Mouse (Mus musculus) forebrain, embryonic 15.5 days (tissue): ENCODE data around the gene Pde4c. TPM values are rescaled to one million over a fixed set of nuclear protein-coding genes. Genes with fewer than 3 reads are reported as not detected.

Experiments used
- ATAC-seq: fragments of 200-750 bp; cut with Nextera tagmentation; replicated peaks from 2 replicates; pipeline ENCODE4 v1.8.0; 2017; ENCODE audit warnings: mild to moderate bottlenecking, moderate TSS enrichment, moderate library complexity
- H3K27ac ChIP-seq: fragments of 300-500 bp; sonication (generic); replicated peaks from 2 replicates; pipeline ENCODE4 v1.5.1; 2015; ENCODE audit warnings: mild to moderate bottlenecking, inconsistent platforms
- H3K27me3 ChIP-seq: fragments of 300-500 bp; sonication (generic); 2 replicates; pipeline ENCODE4 v1.6.1; 2015; ENCODE audit warnings: inconsistent platforms
- H3K36me3 ChIP-seq: fragments of 300-500 bp; sonication (generic); 2 replicates; pipeline ENCODE4 v1.6.1; 2015; ENCODE audit warnings: mild to moderate bottlenecking, inconsistent platforms
- H3K4me1 ChIP-seq: fragments of 300-500 bp; sonication (generic); 2 replicates; pipeline ENCODE4 v1.6.1; 2015; ENCODE audit warnings: inconsistent platforms
- H3K4me2 ChIP-seq: fragments of 300-500 bp; sonication (generic); replicated peaks from 2 replicates; pipeline ENCODE4 v1.6.1; 2015; ENCODE audit warnings: mild to moderate bottlenecking, inconsistent platforms
- H3K4me3 ChIP-seq: fragments of 300-500 bp; sonication (generic); 2 replicates; pipeline ENCODE4 v1.5.1; 2015; ENCODE audit warnings: mild to moderate bottlenecking, inconsistent platforms
- H3K9ac ChIP-seq: fragments of 300-500 bp; sonication (generic); replicated peaks from 2 replicates; pipeline ENCODE4 v1.6.1; 2015; ENCODE audit warnings: mild to moderate bottlenecking, inconsistent platforms
- H3K9me3 ChIP-seq: fragments of 300-500 bp; sonication (generic); 2 replicates; pipeline ENCODE4 v1.6.1; 2016; ENCODE audit warnings: inconsistent platforms
- WGBS: fragments of 180-500 bp; shearing (Covaris S2); methylation state at CpG from one replicate; pipeline ENCODE4 v1.1.7; 2015; ENCODE audit warnings: mixed read lengths; 5-methylcytosine and 5-hydroxymethylcytosine counted together
- polyA plus RNA-seq: library from polyadenylated mRNA; unstranded; fragments of >200 nt; fragmentation: Nextera tagmentation; extraction: Ambion mirVana; gene quantifications from 2 replicates; pipeline ENCODE4 v1.2.1, GENCODE M21; 2015

The Pde4c gene
- polyA plus RNA-seq, 1 experiment from 2014 or later: 0.13 TPM

- peaks cover 41% of the 10 kb centered on the region for H3K27me3 ChIP-seq
- no peaks in the 10 kb centered on the region for H3K9me3 ChIP-seq
- ATAC-seq: no peak
- H3K4me3 ChIP-seq: no peak overlapping the region
- H3K9ac ChIP-seq: no peak overlapping the region
- H3K4me2 ChIP-seq: no peak overlapping the region
- WGBS: 89% methylated on average over 18 of the region's 18 CpGs
- no peaks in the 10 kb centered on the region for H3K36me3 ChIP-seq
- H3K4me1 ChIP-seq: peaks cover 18% of the 10 kb centered on the region
- H3K27ac ChIP-seq: no peak overlapping the region
Measured at GRCm38 (mm10) chr8:70747211-70747890, 23.8 kb downstream of the Pde4c start.

- Histone ChIP-seq H3K4me1 (peaks cover 10% of the 10 kb centered on the region), H3K9ac (no peak overlapping the region), H3K4me2 (no peak overlapping the region), H3K9me3 (no peaks in the 10 kb centered on the region), H3K27ac (no peak overlapping the region), H3K27me3 (peaks cover 30% of the 10 kb centered on the region), H3K4me3 (no peak overlapping the region), H3K36me3 (no peaks in the 10 kb centered on the region)
- WGBS: 89% methylated on average over 23 of the region's 23 CpGs
- ATAC-seq: no peak
Measured at GRCm38 (mm10) chr8:70748246-70749096, 25.0 kb downstream of the Pde4c start.

- no peaks in the 10 kb centered on the region for H3K9me3 ChIP-seq
- no peak overlapping the region for H3K4me3 ChIP-seq
- H3K4me1 ChIP-seq: peaks cover 3% of the 10 kb centered on the region
- ATAC-seq: no peak
- H3K4me2 ChIP-seq: no peak overlapping the region
- H3K36me3 ChIP-seq: no peaks in the 10 kb centered on the region
- WGBS: 90% methylated on average over 19 of the region's 19 CpGs
- no peak overlapping the region for H3K27ac ChIP-seq
- H3K9ac ChIP-seq: no peak overlapping the region
- peaks cover 23% of the 10 kb centered on the region for H3K27me3 ChIP-seq
Measured at GRCm38 (mm10) chr8:70749097-70749674, 25.7 kb downstream of the Pde4c start.

GRCm38 (mm10) chr8:70750128-70750680, 26.7 kb downstream of the Pde4c start:
- Histone ChIP-seq H3K9me3 (no peaks in the 10 kb centered on the region), H3K36me3 (no peaks in the 10 kb centered on the region), H3K9ac (no peak overlapping the region), H3K4me3 (no peak overlapping the region), H3K27me3 (peaks cover 16% of the 10 kb centered on the region), H3K4me1 (peaks cover 4% of the 10 kb centered on the region), H3K27ac (no peak overlapping the region), H3K4me2 (no peak overlapping the region)
- WGBS: 87% methylated on average over 13 of the region's 13 CpGs
- ATAC-seq: no peak

- no peak overlapping the region for H3K4me2 ChIP-seq
- no peaks in the 10 kb centered on the region for H3K9me3 ChIP-seq
- no peak overlapping the region for H3K9ac ChIP-seq
- peak overlapping the region; percentile 19; the same call in 1 of the 2 replicates for H3K27ac ChIP-seq
- H3K27me3 ChIP-seq: peaks cover under 1% of the 10 kb centered on the region; the same call in 1 of the 2 replicates
- WGBS: 41% methylated on average over 11 of the region's 11 CpGs
- no peak overlapping the region for H3K4me3 ChIP-seq
- peaks cover 13% of the 10 kb centered on the region for H3K36me3 ChIP-seq
- peaks cover 24% of the 10 kb centered on the region for H3K4me1 ChIP-seq
- ATAC-seq: no peak
Measured at GRCm38 (mm10) chr8:70752000-70752764, 28.7 kb downstream of the Pde4c start.

GRCm38 (mm10) chr8:70753151-70753550, 29.6 kb downstream of the Pde4c start:
- ATAC-seq: no peak
- Histone ChIP-seq H3K4me2 (no peak overlapping the region), H3K27me3 (no peaks in the 10 kb centered on the region), H3K4me1 (peaks cover 34% of the 10 kb centered on the region), H3K27ac (0 out of 2 replicates have a peak overlapping the region, but pooled peaks have one; percentile 19), H3K4me3 (no peak overlapping the region), H3K9me3 (no peaks in the 10 kb centered on the region), H3K9ac (no peak overlapping the region), H3K36me3 (peaks cover 16% of the 10 kb centered on the region)
- 39% methylated on average over 21 of the region's 21 CpGs for WGBS

- H3K4me2 ChIP-seq: peak within 1 kb of the TSS; percentile 89
- peaks cover 45% of the 10 kb centered on the region for H3K4me1 ChIP-seq
- ATAC-seq: peak; percentile 98
- H3K27me3 ChIP-seq: no peaks in the 10 kb centered on the region
- WGBS: 8% methylated on average over 37 of the region's 37 CpGs
- no peaks in the 10 kb centered on the region for H3K9me3 ChIP-seq
- H3K4me3 ChIP-seq: peak within 1 kb of the TSS; percentile 74
- H3K9ac ChIP-seq: peak within 1 kb of the TSS; percentile 90
- H3K36me3 ChIP-seq: peaks cover 23% of the 10 kb centered on the region
- H3K27ac ChIP-seq: peak within 1 kb of the TSS; percentile 89
Measured at GRCm38 (mm10) chr8:70754043-70754870, 30.7 kb downstream of the Pde4c start, which contains the start of gene Rab3a. Rab3a (plus strand) TSS chr8:70754679.

- 13% methylated on average over 50 of the region's 50 CpGs for WGBS
- peak overlapping the region; percentile 89 for H3K4me2 ChIP-seq
- H3K4me3 ChIP-seq: peak overlapping the region; percentile 74
- peak overlapping the region; percentile 89 for H3K27ac ChIP-seq
- peak; percentile 39 for ATAC-seq
- H3K27me3 ChIP-seq: no peaks in the 10 kb centered on the region
- H3K9me3 ChIP-seq: no peaks in the 10 kb centered on the region
- peaks cover 53% of the 10 kb centered on the region for H3K4me1 ChIP-seq
- H3K9ac ChIP-seq: peak overlapping the region; percentile 90
- H3K36me3 ChIP-seq: peaks cover 23% of the 10 kb centered on the region
Measured at GRCm38 (mm10) chr8:70754871-70755660, 31.5 kb downstream of the Pde4c start.

GRCm38 (mm10) chr8:70755661-70756475, 32.3 kb downstream of the Pde4c start:
- 87% methylated on average over 24 of the region's 24 CpGs for WGBS
- no peaks in the 10 kb centered on the region for H3K9me3 ChIP-seq
- H3K36me3 ChIP-seq: peaks cover 23% of the 10 kb centered on the region
- peak overlapping the region; percentile 89 for H3K4me2 ChIP-seq
- peak overlapping the region; percentile 90 for H3K9ac ChIP-seq
- no peak for ATAC-seq
- H3K27me3 ChIP-seq: no peaks in the 10 kb centered on the region
- peak overlapping the region; percentile 89 for H3K27ac ChIP-seq
- H3K4me1 ChIP-seq: peaks cover 57% of the 10 kb centered on the region
- H3K4me3 ChIP-seq: peak overlapping the region; percentile 74
